Mouse (Mus musculus) kidney, postnatal 36 days (tissue): ENCODE measurements around the gene Myo1e.

Experiments
- DNase-seq, 2 experiments: peaks; one replicate each; pipeline ENCODE4 v3.0.0; 2021 to 2022; ENCODE audit warnings: mixed read lengths in 2 of 2

Myo1e gene

GRCm38 (mm10) chr9:70422661-70423060 is 215.5 kb downstream of the Myo1e start:
- DNase-seq = no peak

- peak; percentile 27 to 45 for DNase-seq
Observed at GRCm38 (mm10) chr9:70439959-70440358, 232.8 kb downstream of the Myo1e start.

- no peak for DNase-seq
Observed at GRCm38 (mm10) chr9:70449072-70449471, 241.9 kb downstream of the Myo1e start.
